Mouse (Mus musculus) kidney, postnatal 0 days (tissue): ENCODE results near the gene Gm20521. TPM values are rescaled to one million over a fixed set of nuclear protein-coding genes. Genes with fewer than 3 reads are reported as not detected.

Experiments used
- ATAC-seq: fragments of 200-750 bp; cut with Nextera tagmentation; replicated peaks from 2 replicates; pipeline ENCODE4 v1.8.0; 2017; ENCODE audit warnings: low read depth, moderate number of reproducible peaks, moderate TSS enrichment, moderate library complexity; ENCODE audit not compliant: low FRiP score
- DNase-seq: peaks from one replicate; pipeline ENCODE4 v3.0.0-alpha.2; 2016; ENCODE audit warnings: low spot score
- H3K27ac ChIP-seq: fragments of 300-500 bp; sonication (generic); 2 replicates; pipeline ENCODE4 v1.5.1; 2014; ENCODE audit warnings: mild to moderate bottlenecking
- H3K27me3 ChIP-seq: fragments of 300-500 bp; sonication (generic); 2 replicates; pipeline ENCODE4 v1.6.1; 2014; ENCODE audit warnings: low read length, mixed read lengths; ENCODE audit not compliant: insufficient read depth
- H3K36me3 ChIP-seq: fragments of 300-500 bp; sonication (generic); 2 replicates; pipeline ENCODE4 v1.6.1; 2014; ENCODE audit warnings: low read length, mixed read lengths; ENCODE audit not compliant: insufficient read depth
- H3K4me1 ChIP-seq: fragments of 300-500 bp; sonication (generic); replicated peaks from 2 replicates; pipeline ENCODE4 v1.6.1; 2014; ENCODE audit warnings: antibody characterized with exemption, low read length, mixed read lengths; ENCODE audit not compliant: insufficient read depth
- H3K4me2 ChIP-seq: fragments of 300-500 bp; sonication (generic); 2 replicates; pipeline ENCODE4 v1.6.1; 2014; ENCODE audit warnings: mild to moderate bottlenecking, low read length, moderate library complexity, mixed read lengths
- H3K4me3 ChIP-seq: fragments of 300-500 bp; sonication (generic); replicated peaks from 2 replicates; pipeline ENCODE4 v1.5.1; 2014; ENCODE audit warnings: low read depth, low read length
- H3K9ac ChIP-seq: fragments of 300-500 bp; sonication (generic); 2 replicates; pipeline ENCODE4 v1.6.1; 2014; ENCODE audit warnings: low read depth, low read length
- H3K9me3 ChIP-seq: fragments of 300-500 bp; sonication (generic); replicated peaks from 2 replicates; pipeline ENCODE4 v1.6.1; 2016; ENCODE audit warnings: low read length, inconsistent platforms, mixed read lengths
- CTCF ChIP-seq: IDR thresholded peaks from 2 replicates; pipeline ENCODE4 v1.5.1; 2016; ENCODE audit warnings: antibody characterized with exemption, low read depth, mild to moderate bottlenecking, moderate library complexity
- WGBS: fragments of 180-500 bp; shearing (Covaris S2); extraction: QIAGEN DNeasy Blood & Tissue Kit; methylation state at CpG from one replicate; pipeline ENCODE4 v1.1.7; 2014; 5-methylcytosine and 5-hydroxymethylcytosine counted together
- polyA plus RNA-seq: library from polyadenylated mRNA; unstranded; fragments of >200 nt; fragmentation: Nextera tagmentation; extraction: Ambion mirVana; gene quantifications from 2 replicates; pipeline ENCODE4 v1.2.1, GENCODE M21; 2015

The Gm20521 gene
- polyA plus RNA-seq, 1 experiment from 2014 or later: 1.7 TPM

DNA sequence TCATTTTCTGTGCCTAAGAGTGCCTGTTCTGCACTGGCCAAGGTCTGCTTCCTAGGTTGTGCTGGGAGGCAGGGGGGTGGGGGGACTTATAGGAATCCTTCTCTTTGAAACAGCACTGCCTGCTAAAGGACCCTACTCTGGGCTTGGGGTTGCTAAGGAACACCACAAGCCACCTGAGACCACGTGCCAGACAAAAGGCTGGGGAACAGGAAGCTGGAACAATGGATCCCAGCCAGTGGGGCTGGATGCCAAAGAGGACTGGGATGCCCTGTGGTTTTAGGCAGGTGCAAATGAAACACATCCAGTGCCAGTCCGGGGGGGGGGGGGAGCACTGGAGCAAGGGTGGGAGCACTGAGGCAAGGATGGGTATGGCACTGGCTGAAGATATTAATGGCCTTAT lies 47.2 kb downstream of the Gm20521 start:
- WGBS: 22% methylated on average over 2 of the region's 2 CpGs
- ATAC-seq (no peak), DNase-seq (no peak)
- Histone ChIP-seq H3K4me1 (peaks cover 8% of the 10 kb centered on the region), H3K27ac (no peak overlapping the region), H3K4me3 (no peak overlapping the region), H3K9me3 (no peaks in the 10 kb centered on the region), H3K36me3 (no peaks in the 10 kb centered on the region), H3K9ac (no peak overlapping the region), H3K4me2 (no peak overlapping the region), H3K27me3 (no peaks in the 10 kb centered on the region)
- no peak for TF ChIP-seq CTCF

DNA sequence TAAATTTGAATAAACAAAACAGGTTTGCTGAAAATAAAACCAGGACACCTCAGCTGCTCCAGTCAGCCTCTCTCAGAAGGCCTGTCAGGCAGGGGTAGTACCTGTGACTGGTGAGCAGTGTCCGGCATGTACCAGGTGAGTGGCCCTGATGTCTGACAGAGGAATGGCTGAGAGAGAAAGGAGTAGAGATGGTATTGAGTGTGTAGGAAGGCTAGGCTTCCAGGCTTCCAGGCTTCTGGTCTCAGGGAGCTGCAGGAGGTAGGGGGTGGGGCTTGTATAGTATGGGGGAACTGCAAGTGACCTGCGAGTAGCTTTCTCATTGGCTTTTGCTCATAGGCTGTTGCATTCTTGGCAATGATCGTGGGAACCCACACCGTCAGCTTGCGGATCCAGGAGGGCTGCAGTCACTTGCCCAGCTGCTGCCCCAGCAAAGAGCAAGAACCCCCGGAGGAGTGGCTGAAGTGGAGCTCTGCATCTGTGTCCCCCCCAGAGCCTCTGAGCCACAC lies 49.5 kb downstream of the Gm20521 start, which contains the start of gene Il25:
TSS of gene Il25 (plus strand) at position 51 of the 506 bp plus-strand sequence.
- ATAC-seq (0 out of 2 replicates have a peak, but pooled peaks have one; percentile 37), DNase-seq (no peak)
- 28% methylated on average over 6 of the region's 6 CpGs for WGBS
- Histone ChIP-seq H3K9me3 (no peaks in the 10 kb centered on the region), H3K27ac (no peak within 1 kb of the TSS), H3K36me3 (no peaks in the 10 kb centered on the region), H3K9ac (no peak within 1 kb of the TSS), H3K4me2 (no peak within 1 kb of the TSS), H3K27me3 (no peaks in the 10 kb centered on the region), H3K4me3 (no peak within 1 kb of the TSS), H3K4me1 (peaks cover 8% of the 10 kb centered on the region)
- TF ChIP-seq CTCF: no peak

DNA sequence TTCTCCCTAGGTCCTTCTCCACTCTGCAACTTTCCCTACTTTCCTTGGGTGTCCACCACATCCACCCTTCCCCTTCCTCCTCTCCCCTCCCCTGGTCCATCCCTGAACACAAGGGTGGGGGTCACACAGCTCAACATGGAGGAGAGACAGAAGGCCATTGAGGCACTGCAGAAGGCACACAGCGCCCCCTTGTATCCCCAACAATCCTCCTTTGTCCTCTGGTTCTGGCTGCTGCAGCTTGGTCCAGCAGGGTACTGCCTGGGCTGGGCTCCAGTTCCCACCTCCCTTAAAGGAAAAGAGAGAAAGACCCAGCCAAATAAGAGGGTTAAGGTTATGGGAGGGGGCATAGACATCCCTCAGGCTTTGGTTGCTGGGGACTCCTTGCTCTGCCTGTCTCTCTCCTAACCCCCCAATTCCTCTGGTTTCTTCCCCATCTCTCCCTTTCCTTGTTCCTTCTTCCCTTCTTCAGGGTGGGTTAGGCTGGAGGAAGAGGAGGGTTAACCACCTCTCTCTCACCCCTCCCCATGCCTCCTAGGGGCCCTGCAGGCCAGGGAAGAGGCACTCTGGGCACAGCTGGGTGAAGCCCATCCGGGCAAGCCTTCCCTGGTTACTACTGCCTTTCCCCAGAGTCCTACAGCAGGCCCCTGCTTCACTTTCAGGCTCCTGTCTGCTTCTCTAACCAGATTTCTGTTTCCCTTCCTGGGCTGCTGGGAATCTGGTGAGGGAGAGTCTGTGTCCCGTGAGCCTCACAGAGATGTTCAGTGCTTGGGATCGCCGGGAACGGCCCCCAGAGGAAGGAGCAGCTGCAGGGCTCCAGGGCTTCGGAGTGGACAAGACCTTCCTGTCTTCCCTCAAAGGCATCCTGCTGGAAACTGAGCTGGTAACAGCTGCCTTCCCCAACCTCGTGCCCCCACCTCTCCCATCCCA lies 52.9 kb downstream of the Gm20521 start, which contains the start of gene Cmtm5:
TSS of gene Cmtm5 (plus strand) at position 358 of the 927 bp plus-strand sequence.
- 22% methylated on average over 8 of the region's 8 CpGs for WGBS
- H3K4me2 ChIP-seq: no peak within 1 kb of the TSS

DNA sequence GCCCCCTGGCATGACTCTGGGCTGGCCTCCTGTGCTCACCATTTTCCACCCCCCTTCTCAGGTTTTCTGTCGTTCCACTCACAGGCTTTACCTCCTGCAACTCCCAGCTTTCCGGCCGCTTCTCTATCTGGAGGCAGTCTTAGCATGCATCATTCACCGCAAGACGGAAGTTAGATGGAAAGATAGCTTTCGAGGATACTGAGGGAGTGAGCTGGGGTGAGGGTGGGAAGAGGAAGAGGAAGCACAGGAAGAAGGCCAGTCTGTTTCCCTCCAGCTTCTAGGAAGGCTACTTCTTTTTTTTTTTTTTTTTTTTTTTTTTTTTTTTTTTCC lies 53.6 kb downstream of the Gm20521 start:
- H3K4me3 ChIP-seq: no peak overlapping the region
- DNase-seq: peak; percentile 66
- H3K36me3 ChIP-seq: no peaks in the 10 kb centered on the region
- no peaks in the 10 kb centered on the region for H3K27me3 ChIP-seq
- TF ChIP-seq CTCF: no peak
- 23% methylated on average over 6 of the region's 6 CpGs for WGBS
- 0 out of 2 replicates have a peak, but pooled peaks have one; percentile 7 for ATAC-seq
- no peaks in the 10 kb centered on the region for H3K9me3 ChIP-seq
- H3K4me2 ChIP-seq: no peak overlapping the region
- no peak overlapping the region for H3K9ac ChIP-seq
- peak overlapping the region; percentile 47; the same call in 1 of the 2 replicates for H3K27ac ChIP-seq
- peaks cover 13% of the 10 kb centered on the region for H3K4me1 ChIP-seq

More for the DNA sequence above, 52.9 kb downstream of the Gm20521 start, which contains the start of gene Cmtm5:
- H3K27me3 ChIP-seq: no peaks in the 10 kb centered on the region
- H3K4me1 ChIP-seq: peaks cover 13% of the 10 kb centered on the region
- TF ChIP-seq CTCF: peak; percentile 38; the same call in 1 of the 2 replicates
- DNase-seq (no peak), ATAC-seq (peak; percentile 11; the same call in 1 of the 2 replicates)
- peak within 1 kb of the TSS; percentile 47 for H3K27ac ChIP-seq
- H3K9me3 ChIP-seq: no peaks in the 10 kb centered on the region
- H3K36me3 ChIP-seq: no peaks in the 10 kb centered on the region
- peak within 1 kb of the TSS; percentile 35; the same call in 1 of the 2 replicates for H3K9ac ChIP-seq
- H3K4me3 ChIP-seq: no peak within 1 kb of the TSS

DNA sequence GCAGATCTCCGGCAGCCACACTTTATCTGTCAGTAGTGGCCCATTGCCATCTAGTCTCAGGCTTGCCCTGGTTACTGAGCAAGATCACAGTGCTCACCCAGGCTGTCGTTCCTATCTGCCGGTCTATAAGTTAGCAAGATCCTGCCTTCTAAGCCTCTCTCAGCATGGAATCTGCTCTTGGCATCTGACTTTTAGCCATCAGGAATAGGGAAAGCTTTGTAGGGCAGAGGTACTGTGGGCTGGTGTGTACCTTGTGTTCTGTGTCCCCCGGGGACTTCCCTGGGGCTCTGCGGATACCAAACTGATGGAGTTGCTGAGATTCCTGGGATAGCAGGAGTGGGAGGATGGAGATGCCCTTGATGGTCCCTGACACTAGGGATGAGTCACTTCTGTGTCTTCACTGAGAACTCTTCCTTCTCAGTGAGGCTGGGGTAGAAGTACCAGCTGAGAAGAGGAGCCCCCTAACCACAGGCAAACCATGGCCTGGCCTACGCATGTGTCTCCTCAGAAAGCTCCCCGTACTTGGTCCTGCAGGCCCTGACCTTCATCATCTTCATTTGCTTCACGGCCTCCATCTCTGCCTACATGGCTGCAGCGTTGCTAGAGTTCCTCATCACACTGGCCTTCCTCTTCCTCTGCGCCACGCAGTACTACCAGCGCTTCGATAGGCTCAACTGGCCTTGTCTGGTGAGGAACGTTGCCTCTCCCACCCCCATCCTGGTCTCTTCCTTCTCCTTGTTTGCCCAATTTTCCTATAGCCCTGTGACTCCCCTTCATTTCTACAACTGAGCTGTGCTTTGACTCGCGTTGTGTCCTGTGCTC lies 54.3 kb downstream of the Gm20521 start:
- DNase-seq (no peak), ATAC-seq (no peak)
- Histone ChIP-seq H3K9me3 (no peaks in the 10 kb centered on the region), H3K9ac (no peak overlapping the region), H3K27me3 (no peaks in the 10 kb centered on the region), H3K27ac (no peak overlapping the region), H3K36me3 (no peaks in the 10 kb centered on the region), H3K4me1 (peaks cover 13% of the 10 kb centered on the region), H3K4me3 (no peak overlapping the region), H3K4me2 (no peak overlapping the region)
- WGBS: 77% methylated on average over 16 of the region's 16 CpGs
- TF ChIP-seq CTCF: no peak
